Mouse (Mus musculus): ENCODE measurements at regions not wholly inside any gene's neighbourhood (a gene's known extent, or its start where the extent isn't known, plus 50 kb on each side); places are given as distances from the start of the nearest gene placed in this dataset.

DNA sequence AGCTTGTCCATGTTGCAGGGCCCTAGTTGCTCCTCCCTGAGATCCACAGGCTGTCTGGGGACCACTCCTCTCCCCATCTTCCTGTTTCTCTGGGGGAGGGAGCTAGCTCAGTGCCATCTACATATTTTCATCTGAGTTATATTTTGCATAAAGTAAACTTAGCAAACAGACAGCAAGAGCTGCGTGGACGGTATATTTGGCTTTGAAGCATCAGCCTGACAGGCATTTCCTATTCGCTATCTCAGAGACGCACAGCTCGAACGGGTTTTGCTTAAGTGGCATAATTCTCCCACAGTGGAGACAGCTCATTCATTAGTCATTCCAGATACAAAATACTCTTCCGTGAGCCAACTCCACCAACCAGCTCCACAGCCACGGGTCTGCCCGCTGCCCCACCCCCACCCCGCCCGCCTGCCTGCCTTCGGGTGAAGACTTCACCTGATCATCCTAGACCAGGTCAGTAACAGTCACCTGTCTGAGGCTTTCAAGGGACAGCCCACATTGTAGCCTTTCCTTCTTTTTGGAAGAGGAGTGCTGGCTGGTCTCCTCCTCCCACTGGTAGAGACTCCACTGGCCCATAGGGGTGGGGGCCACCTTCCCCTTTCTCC is 64.5 kb upstream of the Vps8 start:
- no peak overlapping the region for H3K27ac ChIP-seq (ENCODE audit: insufficient read depth, low read depth)
- peaks cover 2% of the 10 kb centered on the region for H3K9me3 ChIP-seq (replicated peaks; ENCODE audit: low read length)
- H3K9ac ChIP-seq (ENCODE audit: insufficient read depth, low read depth) = no peak overlapping the region
- peaks cover 10 to 59% of the 10 kb centered on the region in 2 experiments for H3K4me1 ChIP-seq (ENCODE audit: control insufficient read depth in 1 of 2, insufficient read depth in 2 of 2)
- dilution Hi-C loops (cut with MboI; ENCODE audit: extremely low pct_ligation_motif_present, extremely low pct_unique_long_range_greater_than_20kb, low sequenced_read_pairs) = no loop called here
- H3K4me2 ChIP-seq (ENCODE audit: insufficient read depth, low read depth, poor library complexity, severe bottlenecking) = no peak overlapping the region
- no peaks in the 10 kb centered on the region for H3K79me2 ChIP-seq (replicated peaks; ENCODE audit: control insufficient read depth, extremely low read depth, insufficient read depth, poor library complexity, severe bottlenecking)
- H3K4me3 ChIP-seq (replicated peaks in 1 of 3; ENCODE audit: low read depth in 2 of 3, low read length in 2 of 3, poor library complexity in 1 of 3) = no peak overlapping the region
- TF ChIP-seq TBP (conservative IDR thresholded peaks at IDR 0.05; ENCODE audit: low read depth, low read length) = no peak
- TF ChIP-seq POLR2A (IDR thresholded peaks at IDR 0.05; ENCODE audit: low read depth, low read length) = no peak
- TF ChIP-seq HCFC1 (IDR thresholded peaks at IDR 0.05; ENCODE audit: low read depth, low read length) = no peak
- no peak for TF ChIP-seq CHD2 (IDR thresholded peaks at IDR 0.05; ENCODE audit: low read length)
- no peak for TF ChIP-seq ETS1 (conservative IDR thresholded peaks at IDR 0.05; ENCODE audit: low read depth, low read length)
- no peak for TF ChIP-seq USF1 (IDR thresholded peaks at IDR 0.05; ENCODE audit: low read depth, low read length)
- no peak for TF ChIP-seq NELFE (IDR thresholded peaks at IDR 0.05; ENCODE audit: low read depth, low read length)
- TF ChIP-seq PAX5 (IDR thresholded peaks at IDR 0.05; ENCODE audit: low read length) = no peak
- TF ChIP-seq MEF2A (IDR thresholded peaks at IDR 0.05; ENCODE audit: borderline replicate concordance, low read depth, low read length) = no peak
- TF ChIP-seq BHLHE40 (IDR thresholded peaks at IDR 0.05; ENCODE audit: low read depth, low read length) = no peak
- TF ChIP-seq CTCF (conservative IDR thresholded peaks at IDR 0.05 in 1 of 2, IDR thresholded peaks at IDR 0.05 in 1 of 2; ENCODE audit: low read depth in 2 of 2, low read length in 2 of 2) = no peak
- no peak for TF ChIP-seq TCF12 (IDR thresholded peaks at IDR 0.05; ENCODE audit: low read depth, low read length)
- TF ChIP-seq MAZ (IDR thresholded peaks at IDR 0.05; ENCODE audit: low read depth, low read length) = no peak
- TF ChIP-seq ZC3H11A (IDR thresholded peaks at IDR 0.05; ENCODE audit: low read depth, low read length) = no peak
- no peak for TF ChIP-seq ELF1 (IDR thresholded peaks at IDR 0.05; ENCODE audit: low read depth, low read length)
- TF ChIP-seq NRF1 (IDR thresholded peaks at IDR 0.05; ENCODE audit: low read depth, low read length) = no peak
- no peak for TF ChIP-seq EP300 (IDR thresholded peaks at IDR 0.05; ENCODE audit: low read length)
- TF ChIP-seq USF2 (conservative IDR thresholded peaks at IDR 0.05; ENCODE audit: low read depth, low read length) = no peak
- no peak for DNase-seq (ENCODE audit: extremely low read depth)
- peaks cover 2% of the 10 kb centered on the region for H3K27me3 ChIP-seq (replicated peaks)
- in situ Hi-C loops (cut with MboI; ENCODE audit: low pct_ligation_motif_present, low pct_unique_long_range_greater_than_20kb, low sequenced_read_pairs) = loop anchor here (25.0 kb wide), 1 partner anchor 446 kb away; no protein-coding TSS in a partner anchor
- no peaks in the 10 kb centered on the region for H3K36me3 ChIP-seq (replicated peaks in 1 of 2; ENCODE audit: control insufficient read depth in 1 of 2, insufficient read depth in 1 of 2, low read length in 1 of 2)

DNA sequence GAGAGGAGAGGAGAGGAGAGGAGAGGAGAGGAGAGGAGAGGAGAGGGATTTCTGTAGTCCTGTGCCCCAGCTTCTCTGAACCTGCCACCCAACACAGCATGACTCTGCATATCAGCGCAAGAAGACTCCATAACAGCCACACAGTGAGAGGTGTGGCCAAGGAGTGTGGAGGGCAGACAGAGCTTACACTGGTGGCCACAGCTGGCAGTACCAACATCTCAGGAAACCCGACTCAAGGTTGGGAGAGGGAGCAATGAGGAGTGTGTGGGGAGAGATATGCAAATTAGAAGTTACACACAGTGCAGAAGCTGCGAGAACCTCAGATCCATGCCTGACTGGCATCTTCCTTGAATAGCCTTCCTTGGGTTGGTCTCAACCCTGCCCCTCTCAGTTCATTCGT is 63.5 kb upstream of the Vps8 start:
- Histone ChIP-seq H3K36me3 (replicated peaks in 1 of 2; ENCODE audit: control insufficient read depth in 1 of 2, insufficient read depth in 1 of 2, low read length in 1 of 2) (no peaks in the 10 kb centered on the region), H3K9me3 (replicated peaks; ENCODE audit: low read length) (peaks cover 2% of the 10 kb centered on the region), H3K27ac (ENCODE audit: insufficient read depth, low read depth) (no peak overlapping the region), H3K79me2 (replicated peaks; ENCODE audit: control insufficient read depth, extremely low read depth, insufficient read depth, poor library complexity, severe bottlenecking) (no peaks in the 10 kb centered on the region), H3K4me3 (replicated peaks in 1 of 3; ENCODE audit: low read depth in 2 of 3, low read length in 2 of 3, poor library complexity in 1 of 3) (no peak overlapping the region), H3K4me1 (ENCODE audit: control insufficient read depth in 1 of 2, insufficient read depth in 2 of 2) (peaks cover 13 to 65% of the 10 kb centered on the region in 2 experiments), H3K4me2 (ENCODE audit: insufficient read depth, low read depth, poor library complexity, severe bottlenecking) (no peak overlapping the region), H3K27me3 (replicated peaks) (peaks cover 1% of the 10 kb centered on the region), H3K9ac (ENCODE audit: insufficient read depth, low read depth) (no peak overlapping the region)
- TF ChIP-seq MAZ (IDR thresholded peaks at IDR 0.05; ENCODE audit: low read depth, low read length) (no peak), NELFE (IDR thresholded peaks at IDR 0.05; ENCODE audit: low read depth, low read length) (no peak), KAT2A (IDR thresholded peaks at IDR 0.05; ENCODE audit: insufficient replicate concordance, low read length) (no peak), MYC (IDR thresholded peaks at IDR 0.05; ENCODE audit: low read depth, low read length) (no peak), POLR2A (IDR thresholded peaks at IDR 0.05; ENCODE audit: low read depth, low read length) (no peak), ETS1 (conservative IDR thresholded peaks at IDR 0.05; ENCODE audit: low read depth, low read length) (no peak), ZKSCAN1 (IDR thresholded peaks at IDR 0.05; ENCODE audit: borderline replicate concordance, low read depth, low read length) (no peak), E2F4 (IDR thresholded peaks at IDR 0.05; ENCODE audit: insufficient replicate concordance, low read depth, low read length) (no peak), HCFC1 (IDR thresholded peaks at IDR 0.05; ENCODE audit: low read depth, low read length) (no peak), TBP (conservative IDR thresholded peaks at IDR 0.05; ENCODE audit: low read depth, low read length) (no peak), UBTF (IDR thresholded peaks at IDR 0.05; ENCODE audit: low read depth, low read length) (no peak), EP300 (IDR thresholded peaks at IDR 0.05; ENCODE audit: low read length) (no peak), POLR2AphosphoS2 (IDR thresholded peaks at IDR 0.05; ENCODE audit: low read depth, low read length) (no peak), MEF2A (IDR thresholded peaks at IDR 0.05; ENCODE audit: borderline replicate concordance, low read depth, low read length) (no peak), RCOR1 (conservative IDR thresholded peaks at IDR 0.05; ENCODE audit: low read depth, low read length) (no peak)
- no peak for DNase-seq (ENCODE audit: extremely low read depth)
- in situ Hi-C loops (cut with MboI; ENCODE audit: low pct_ligation_motif_present, low pct_unique_long_range_greater_than_20kb, low sequenced_read_pairs) = loop anchor here (25.0 kb wide), 1 partner anchor 447 kb away; no protein-coding TSS in a partner anchor
- dilution Hi-C loops (cut with MboI; ENCODE audit: extremely low pct_ligation_motif_present, extremely low pct_unique_long_range_greater_than_20kb, low sequenced_read_pairs) = no loop called here

All from CH12.LX (cell line).